Mouse (Mus musculus) megakaryocyte, embryonic 14.5 days (primary cell): Measurements from ENCODE around the gene Morc2a.

Experiments used
- FLI1 ChIP-seq: IDR thresholded peaks from 2 replicates; pipeline ENCODE4 v1.6.1; 2012; ENCODE audit warnings: low read length, inconsistent platforms, mixed read lengths
- GATA1 ChIP-seq: IDR thresholded peaks from 3 replicates; pipeline ENCODE4 v1.6.1; 2012; ENCODE audit warnings: mixed read lengths, low read length, inconsistent platforms, borderline replicate concordance

GRCm38 (mm10) chr11:3686318-3686717 lies 37.3 kb downstream of the Morc2a start:
- no peak for TF ChIP-seq GATA1
- TF ChIP-seq FLI1 = no peak
